Mouse (Mus musculus) spleen, postnatal 36 days (tissue): ENCODE measurements around the gene Eapp.
"Not testable (repeated sequence)": the region's sequence is repeated elsewhere in the genome, so short reads cannot be mapped to it uniquely, and the experiment has no call there.

Experiments used
- DNase-seq, 2 experiments: peaks; one replicate each; pipeline ENCODE4 v3.0.0; 2022; ENCODE audit warnings: low spot score in 2 of 2, mixed read lengths in 1 of 2

The Eapp gene

GRCm38 (mm10) chr12:54683182-54683581 is 12.5 kb downstream of the Eapp start:
- no peak for DNase-seq

GRCm38 (mm10) chr12:54676709-54677108 is 19.0 kb downstream of the Eapp start:
- DNase-seq = no peak

GRCm38 (mm10) chr12:54675396-54675795 is 20.3 kb downstream of the Eapp start:
- no peak for DNase-seq

- DNase-seq = no peak
Measured at GRCm38 (mm10) chr12:54671262-54671661, 24.4 kb downstream of the Eapp start.

GRCm38 (mm10) chr12:54668141-54668540 is 27.6 kb downstream of the Eapp start:
- DNase-seq = no peak

- no peak for DNase-seq
Measured at GRCm38 (mm10) chr12:54665526-54665925, 30.2 kb downstream of the Eapp start.

- DNase-seq = not testable (repeated sequence)
Measured at GRCm38 (mm10) chr12:54661470-54661869, 34.2 kb downstream of the Eapp start.

GRCm38 (mm10) chr12:54659901-54660300 is 35.8 kb downstream of the Eapp start:
- no peak for DNase-seq

GRCm38 (mm10) chr12:54658425-54659092 is 37.1 kb downstream of the Eapp start:
- no peak for DNase-seq

GRCm38 (mm10) chr12:54657951-54658350 is 37.7 kb downstream of the Eapp start:
- DNase-seq = no peak

GRCm38 (mm10) chr12:54657226-54657625 is 38.5 kb downstream of the Eapp start:
- DNase-seq = no peak

- peak; percentile 95 to 96 for DNase-seq
Measured at GRCm38 (mm10) chr12:54656396-54657171, 39.1 kb downstream of the Eapp start, which contains the start of gene Sptssa. Sptssa (minus strand) TSS chr12:54656573.

- no peak for DNase-seq
Measured at GRCm38 (mm10) chr12:54656039-54656395, 39.7 kb downstream of the Eapp start.

GRCm38 (mm10) chr12:54655292-54656038 is 40.2 kb downstream of the Eapp start:
- no peak for DNase-seq

GRCm38 (mm10) chr12:54654741-54655140 is 41.0 kb downstream of the Eapp start:
- DNase-seq = peak in 1 of 2 experiments; percentile 9

- DNase-seq = no peak
Measured at GRCm38 (mm10) chr12:54654141-54654540, 41.6 kb downstream of the Eapp start.

GRCm38 (mm10) chr12:54652346-54652745 is 43.4 kb downstream of the Eapp start:
- DNase-seq = no peak

GRCm38 (mm10) chr12:54651820-54652219 is 43.9 kb downstream of the Eapp start:
- DNase-seq = no peak

- DNase-seq = no peak
Measured at GRCm38 (mm10) chr12:54651158-54651557, 44.5 kb downstream of the Eapp start.

- DNase-seq = no peak
Measured at GRCm38 (mm10) chr12:54644947-54645346, 50.8 kb downstream of the Eapp start.

- no peak for DNase-seq
Measured at GRCm38 (mm10) chr12:54643320-54643892, 52.3 kb downstream of the Eapp start.

- no peak for DNase-seq
Measured at GRCm38 (mm10) chr12:54641374-54641773, 54.3 kb downstream of the Eapp start.
